Mouse (Mus musculus) heart, postnatal 25 days (tissue): ENCODE data around the gene Igdcc4. TPM values are rescaled to one million over a fixed set of nuclear protein-coding genes. Genes with fewer than 3 reads are reported as not detected.

ENCODE experiments used
- DNase-seq: peaks from one replicate; pipeline ENCODE4 v3.0.0; 2022; ENCODE audit warnings: low spot score
- intact Hi-C: fragments of 180-260 bp; cut with DNase I; formaldehyde crosslinking; loops from one replicate; pipeline ENCODE4 v1.15.1; 2025
- total RNA-seq, 2 experiments: library from RNA; stranded (reverse); gene quantifications; 2 replicates each; pipeline ENCODE4 v1.2.3; 2021

Igdcc4 gene
- total RNA-seq, 2 experiments from 2014 or later: 8.9 to 10.3 TPM

- intact Hi-C loops: no loop called here
- no peak for DNase-seq
Observed at GRCm38 (mm10) chr9:65109132-65110072, 8.1 kb downstream of the Igdcc4 start.

DNA sequence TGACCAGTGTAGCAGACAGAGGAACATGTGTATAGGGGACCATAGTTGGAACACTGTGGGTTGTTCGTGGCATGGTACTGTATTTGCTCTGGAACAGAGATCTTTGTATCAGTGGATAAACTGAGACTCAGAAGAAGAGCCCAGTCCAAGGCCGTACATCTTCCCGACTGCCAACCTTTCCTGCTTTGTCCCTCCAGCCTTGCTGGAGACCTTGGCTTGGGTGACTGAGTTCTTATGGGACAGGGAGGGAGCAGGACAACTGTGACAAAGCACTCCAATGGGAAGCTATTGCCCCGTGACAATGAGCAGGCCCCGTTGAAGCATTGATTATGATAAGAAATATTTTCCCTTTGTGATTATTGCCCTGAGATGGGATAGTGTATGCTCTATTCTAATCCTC lies 10.4 kb downstream of the Igdcc4 start:
- no peak for DNase-seq
- intact Hi-C loops: no loop called here

GRCm38 (mm10) chr9:65113694-65114093 lies 12.4 kb downstream of the Igdcc4 start:
- DNase-seq: no peak
- intact Hi-C loops: no loop called here

GRCm38 (mm10) chr9:65115891-65116290 lies 14.6 kb downstream of the Igdcc4 start:
- intact Hi-C loops: no loop called here
- DNase-seq: no peak

- intact Hi-C loops: no loop called here
- DNase-seq: no peak
Observed at GRCm38 (mm10) chr9:65117516-65117915, 16.2 kb downstream of the Igdcc4 start.

DNA sequence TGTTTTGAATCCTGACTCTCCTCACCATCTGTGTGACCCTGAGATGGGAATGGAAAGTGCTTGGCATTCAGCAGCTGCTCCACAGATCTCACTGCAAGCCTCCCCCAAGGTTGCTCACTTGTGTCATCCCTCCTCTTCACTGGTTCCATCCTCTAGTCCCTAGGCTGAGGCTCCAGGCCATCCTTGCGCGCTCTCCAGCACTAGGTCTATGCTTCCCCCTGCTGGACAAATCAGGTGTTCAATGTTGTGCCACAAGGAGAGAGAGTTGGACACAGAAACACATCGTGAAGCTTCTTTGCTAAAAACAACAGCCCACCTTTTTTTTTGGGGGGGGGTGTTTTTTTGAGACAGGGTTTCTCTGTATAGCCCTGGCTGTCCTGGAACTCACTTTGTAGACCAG lies 19.6 kb downstream of the Igdcc4 start:
- no peak for DNase-seq
- intact Hi-C loops: no loop called here

DNA sequence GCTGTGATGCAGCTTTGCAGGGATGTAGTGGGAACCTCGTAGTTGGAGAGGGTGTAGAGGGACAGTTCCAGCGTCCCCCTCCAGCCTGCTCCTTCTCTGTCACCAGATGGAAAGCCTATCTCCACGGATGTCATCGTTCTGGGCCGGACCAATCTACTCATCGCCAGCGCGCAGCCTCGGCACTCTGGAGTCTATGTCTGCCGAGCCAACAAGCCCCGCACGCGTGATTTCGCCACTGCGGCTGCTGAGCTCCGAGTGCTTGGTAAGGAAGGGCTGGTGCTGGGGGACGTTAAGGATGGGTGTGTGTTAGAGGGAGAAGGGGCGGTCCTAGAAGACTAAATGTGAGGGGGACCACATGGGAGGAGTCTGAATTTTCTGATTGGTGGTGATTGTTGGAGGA lies 21.3 kb downstream of the Igdcc4 start:
- intact Hi-C loops: no loop called here
- no peak for DNase-seq

GRCm38 (mm10) chr9:65123552-65124168 lies 22.4 kb downstream of the Igdcc4 start:
- DNase-seq: no peak
- intact Hi-C loops: no loop called here

DNA sequence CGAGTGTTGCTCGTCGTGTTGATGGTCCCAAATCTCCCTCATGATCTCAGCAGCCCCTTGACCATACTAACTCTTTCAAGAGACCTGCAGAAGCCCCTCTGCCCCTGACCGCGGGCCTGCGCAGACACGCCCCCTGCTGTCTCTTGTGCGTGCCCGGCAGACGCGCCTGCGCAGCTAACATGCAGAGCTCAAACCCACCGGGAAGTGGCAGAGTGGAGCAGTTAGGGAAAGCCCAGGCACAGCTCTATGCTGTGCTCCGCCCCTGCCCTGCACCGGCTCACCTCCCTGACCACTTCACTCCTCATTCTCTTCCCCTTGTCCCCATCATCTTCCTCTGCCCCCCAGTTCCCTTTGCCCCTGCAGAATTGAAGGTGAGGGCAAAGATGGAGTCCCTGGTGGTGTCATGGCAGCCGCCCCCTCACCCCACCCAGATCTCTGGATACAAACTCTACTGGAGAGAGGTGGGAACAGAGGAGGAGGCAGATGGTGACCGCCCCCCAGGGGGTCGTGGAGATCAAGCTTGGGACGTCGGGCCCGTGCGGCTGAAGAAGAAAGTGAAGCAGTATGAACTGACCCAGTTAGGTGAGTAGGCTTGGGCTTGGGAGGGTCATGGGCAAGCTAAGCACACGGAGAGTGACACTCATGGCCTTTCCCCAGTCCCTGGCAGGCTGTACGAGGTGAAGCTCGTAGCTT lies 27.0 kb downstream of the Igdcc4 start:
- no peak for DNase-seq
- intact Hi-C loops: no loop called here

DNA sequence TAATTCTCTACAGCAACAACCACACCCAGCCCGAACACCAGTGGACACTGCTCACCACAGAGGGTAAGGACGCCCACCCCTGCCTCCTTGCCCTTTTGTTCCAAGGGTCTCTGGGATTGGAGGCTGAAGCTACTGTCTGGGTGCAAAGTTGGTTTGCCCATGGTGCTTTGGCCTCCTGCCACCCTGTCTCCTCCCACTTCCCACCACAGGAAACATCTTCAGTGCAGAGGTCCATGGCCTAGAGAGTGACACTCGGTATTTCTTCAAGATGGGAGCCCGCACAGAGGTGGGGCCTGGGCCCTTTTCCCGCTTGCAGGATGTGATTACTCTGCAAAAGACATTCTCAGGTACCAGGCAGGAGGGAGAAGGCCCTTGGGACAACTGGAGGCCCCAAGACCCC lies 30.4 kb downstream of the Igdcc4 start:
- intact Hi-C loops: no loop called here
- no peak for DNase-seq

DNA sequence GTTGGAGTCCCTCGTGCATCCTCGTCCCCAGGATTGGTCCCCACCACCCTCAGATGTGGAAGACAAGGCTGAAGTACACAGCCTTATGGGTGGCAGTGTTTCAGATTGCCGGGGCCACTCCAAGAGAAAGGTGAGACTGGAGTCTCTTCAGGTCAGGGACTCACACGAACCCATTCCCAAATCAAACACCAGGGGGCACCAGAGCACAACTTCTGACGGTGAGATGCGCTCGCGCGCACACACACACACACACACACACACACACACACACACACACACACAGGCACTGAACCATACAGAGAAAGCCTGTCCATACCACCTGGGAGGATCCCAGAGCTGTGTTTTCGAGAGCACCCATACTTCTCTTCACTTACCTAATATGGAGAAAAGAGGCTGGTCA lies 32.5 kb downstream of the Igdcc4 start:
- DNase-seq: no peak
- intact Hi-C loops: loop anchor here (1.0 kb wide), 2 partner anchors 55 to 150 kb away; no protein-coding TSS in a partner anchor

DNA sequence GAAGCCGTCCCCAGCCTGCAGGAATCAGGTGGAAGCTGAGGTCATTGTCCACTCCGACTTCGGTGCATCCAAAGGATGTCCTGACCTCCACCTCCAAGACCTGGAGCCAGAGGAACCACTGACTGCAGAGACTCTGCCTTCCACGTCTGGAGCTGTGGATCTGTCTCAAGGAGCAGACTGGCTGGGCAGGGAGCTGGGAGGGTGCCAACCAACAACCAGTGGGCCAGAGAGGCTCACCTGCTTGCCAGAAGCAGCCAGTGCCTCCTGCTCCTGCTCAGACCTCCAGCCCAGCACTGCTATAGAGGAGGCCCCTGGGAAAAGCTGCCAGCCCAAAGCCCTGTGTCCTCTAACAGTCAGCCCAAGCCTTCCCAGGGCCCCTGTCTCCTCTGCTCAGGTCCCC lies 33.8 kb downstream of the Igdcc4 start:
- DNase-seq: no peak
- intact Hi-C loops: no loop called here

GRCm38 (mm10) chr9:65140491-65140890 lies 39.2 kb downstream of the Igdcc4 start:
- no peak for DNase-seq
- intact Hi-C loops: no loop called here

- DNase-seq: no peak
- intact Hi-C loops: no loop called here
Observed at GRCm38 (mm10) chr9:65140936-65141305, 39.6 kb downstream of the Igdcc4 start, which contains the start of gene Igdcc3. Igdcc3 (plus strand) TSS chr9:65141189.

DNA sequence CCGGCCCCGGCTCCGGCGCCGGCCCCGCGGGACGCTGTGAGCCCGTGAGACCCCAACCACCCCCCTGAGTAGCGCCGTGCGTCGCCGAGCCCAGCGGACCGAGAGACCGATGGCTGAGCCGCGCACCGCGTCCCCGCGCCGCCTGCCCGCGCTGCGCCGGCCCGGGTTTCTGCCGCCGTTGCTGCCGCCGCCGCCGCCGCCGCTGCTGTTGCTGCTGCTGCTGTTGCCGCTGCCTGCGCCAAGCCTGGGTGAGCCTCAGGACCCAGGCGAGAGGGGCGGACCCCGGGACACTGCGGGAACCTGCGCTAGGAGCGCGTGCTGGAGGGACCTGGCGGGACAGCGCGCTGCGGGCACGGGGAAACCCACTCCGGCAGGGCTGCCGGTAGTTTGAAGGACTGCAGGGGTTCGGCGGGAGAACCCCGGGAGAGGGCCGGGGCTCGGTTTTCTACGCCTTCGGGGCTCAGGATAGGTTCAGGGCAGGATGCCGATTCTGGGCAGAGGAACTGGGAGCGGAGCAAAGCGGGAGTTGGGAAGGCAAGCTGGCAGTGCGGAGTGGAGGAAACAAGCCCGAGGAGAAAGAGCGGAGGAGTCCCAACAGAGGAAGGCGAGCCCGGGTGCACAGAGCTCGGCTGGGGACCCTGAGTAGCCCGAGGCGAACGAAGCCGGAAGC lies 40.2 kb downstream of the Igdcc4 start:
- DNase-seq: no peak
- intact Hi-C loops: no loop called here

- intact Hi-C loops: no loop called here
- DNase-seq: no peak
Observed at GRCm38 (mm10) chr9:65141976-65142318, 40.7 kb downstream of the Igdcc4 start.

DNA sequence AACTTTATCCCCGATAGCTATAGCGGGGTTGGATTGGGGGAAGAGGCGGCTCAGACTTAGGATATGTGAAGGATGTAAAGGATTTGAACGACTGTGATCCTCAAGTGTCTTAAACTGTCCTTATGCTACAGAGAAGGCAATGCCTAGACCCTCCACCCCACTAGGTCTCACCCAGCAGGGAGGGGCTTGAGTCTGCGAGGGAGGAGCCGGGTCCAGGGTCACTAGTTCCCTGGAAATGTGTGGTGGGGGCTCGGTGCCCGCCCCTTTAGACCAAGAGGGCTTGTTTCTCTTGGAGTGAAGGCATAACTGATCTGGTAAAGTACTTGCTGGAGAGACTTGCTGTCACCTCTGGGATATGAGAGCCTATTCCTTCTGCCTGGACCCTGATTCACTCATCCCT lies 41.1 kb downstream of the Igdcc4 start:
- intact Hi-C loops: no loop called here
- no peak for DNase-seq

- no peak for DNase-seq
- intact Hi-C loops: no loop called here
Observed at GRCm38 (mm10) chr9:65146001-65146400, 44.7 kb downstream of the Igdcc4 start.

- intact Hi-C loops: no loop called here
- no peak for DNase-seq
Observed at GRCm38 (mm10) chr9:65148507-65148906, 47.2 kb downstream of the Igdcc4 start.

- DNase-seq: no peak
Observed at GRCm38 (mm10) chr9:65152711-65153330, 51.5 kb downstream of the Igdcc4 start.

More at GRCm38 (mm10) chr9:65152711-65153330, 51.5 kb downstream of the Igdcc4 start:
- intact Hi-C loops: no loop called here
